10 mouse cellular contexts compared by ENCODE assay signal in the genomic region with DNA sequence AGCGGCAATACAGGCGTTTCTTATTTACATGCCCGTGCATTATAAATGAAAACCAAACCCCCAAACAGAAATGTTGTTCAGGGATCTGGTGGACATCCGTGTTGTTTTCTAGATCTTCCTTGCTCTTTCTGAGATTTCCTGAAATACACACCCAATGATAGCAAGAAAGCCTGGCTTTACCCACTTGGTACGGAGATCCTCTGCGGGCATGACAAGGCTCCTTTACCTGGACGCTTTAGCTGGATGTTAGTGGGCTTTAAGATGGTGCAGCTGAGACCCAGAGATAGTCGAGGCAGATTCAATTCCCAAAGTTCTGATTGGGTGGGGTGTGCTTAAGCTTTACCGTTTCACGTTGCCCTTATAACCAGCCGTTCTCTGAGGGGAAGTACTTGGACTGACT. TPM values are rescaled to one million over a fixed set of nuclear protein-coding genes. Genes with fewer than 3 reads are reported as not detected.
DNase-seq lines count a peak whose midpoint lies in the region; ATAC-seq and TF ChIP-seq lines count a peak whose summit lies in the region.
"Had no signal": no experiment of that assay in that cellular context is flagged by ENCODE, and none has a peak within 500 bp of the region (broad histone marks: within the 10 kb centered on the region; RNA-seq: fewer than 3 reads in every experiment).

No protein-coding gene starts in this region.

- H3K4me1 ChIP-seq in heart, embryonic 16.5 days (ENCODE audit: control insufficient read depth, insufficient read depth, low read length) = peaks cover 35% of the 10 kb centered on the region
- no peaks in the 10 kb centered on the region for H3K4me1 ChIP-seq in liver, embryonic 15.5 days (replicated peaks)

- no peak for TF ChIP-seq CTCF in gastrocnemius, adult 2 months (IDR thresholded peaks at IDR 0.05)
- TF ChIP-seq CTCF in layer of hippocampus, adult 2 months (conservative IDR thresholded peaks at IDR 0.05) = no peak

- no peaks in the 10 kb centered on the region for H3K36me3 ChIP-seq in heart, embryonic 16.5 days (ENCODE audit: control insufficient read depth, insufficient read depth)
- H3K36me3 ChIP-seq in liver, embryonic 15.5 days (replicated peaks) = no peaks in the 10 kb centered on the region
- H3K36me3 ChIP-seq: midbrain, embryonic 12.5 days had no signal

- H3K4me2 ChIP-seq in heart, embryonic 16.5 days (ENCODE audit: low read depth, low read length) = peak overlapping the region; percentile 54
- H3K4me2 ChIP-seq in liver, embryonic 15.5 days = no peak overlapping the region
- H3K4me2 ChIP-seq: midbrain, embryonic 12.5 days had no signal

- peak overlapping the region; percentile 81 for H3K27ac ChIP-seq in gastrocnemius, adult 2 months
- H3K27ac ChIP-seq in layer of hippocampus, adult 2 months = no peak overlapping the region
- H3K27ac ChIP-seq in heart, embryonic 16.5 days (ENCODE audit: low read length) = peak overlapping the region; percentile 79
- no peak overlapping the region for H3K27ac ChIP-seq in liver, embryonic 15.5 days (replicated peaks)
- H3K27ac ChIP-seq: midbrain, embryonic 12.5 days had no signal

- no peak for ATAC-seq in heart, embryonic 16.5 days (replicated peaks; ENCODE audit: extremely low read depth, insufficient read depth, low FRiP score)
- no peak for ATAC-seq in liver, embryonic 15.5 days (ENCODE audit: insufficient read depth)

- no peaks in the 10 kb centered on the region; the same call in none of the 2 replicates for H3K27me3 ChIP-seq in heart, embryonic 16.5 days (ENCODE audit: control insufficient read depth, insufficient read depth, low read length)
- H3K27me3 ChIP-seq in liver, embryonic 15.5 days = peaks cover 75% of the 10 kb centered on the region
- H3K27me3 ChIP-seq: midbrain, embryonic 12.5 days had no signal

- WGBS in heart, embryonic 16.5 days = 70% methylated on average over 11 of the region's 11 CpGs
- WGBS in liver, embryonic 15.5 days (ENCODE audit: insufficient replicate concordance) = 38% methylated on average over 11 of the region's 11 CpGs

- H3K4me3 ChIP-seq in gastrocnemius, adult 2 months = peak overlapping the region; percentile 67
- H3K4me3 ChIP-seq in layer of hippocampus, adult 2 months = peak overlapping the region; percentile 25
- peak overlapping the region; percentile 52 for H3K4me3 ChIP-seq in heart, embryonic 16.5 days (ENCODE audit: low read length)
- H3K4me3 ChIP-seq in liver, embryonic 15.5 days (replicated peaks) = peak overlapping the region; percentile 14; the same call in 1 of the 2 replicates
- H3K4me3 ChIP-seq: midbrain, embryonic 12.5 days had no signal

- intact Hi-C loops in gastrocnemius, adult 2 months (cut with DNase I) = no loop called here

- DNase-seq in gastrocnemius, adult 2 months = no peak
- no peak for DNase-seq in gastrocnemius, adult 8-10 months (ENCODE audit: low spot score in 2 of 2)
- no peak for DNase-seq in layer of hippocampus, adult 2 months (ENCODE audit: low spot score in 2 of 2)
- no peak for DNase-seq in layer of hippocampus, postnatal 25 days (ENCODE audit: extremely low spot score in 1 of 2, low spot score in 1 of 2)
- DNase-seq in ovary, postnatal 10 days (ENCODE audit: low spot score) = no peak
- no peak for DNase-seq in left cerebral cortex, adult 11 months (ENCODE audit: low spot score)
- DNase-seq: adrenal gland, adult 2 months had no signal

- peak overlapping the region; percentile 39 for H3K9ac ChIP-seq in heart, embryonic 16.5 days (ENCODE audit: low read length)
- H3K9ac ChIP-seq in liver, embryonic 15.5 days = no peak overlapping the region
- H3K9ac ChIP-seq: midbrain, embryonic 12.5 days had no signal

- no peaks in the 10 kb centered on the region for H3K9me3 ChIP-seq in heart, embryonic 16.5 days (replicated peaks; ENCODE audit: control insufficient read depth, low read length)
- no peaks in the 10 kb centered on the region for H3K9me3 ChIP-seq in liver, embryonic 15.5 days (replicated peaks)
- H3K9me3 ChIP-seq: midbrain, embryonic 12.5 days had no signal

RNA-seq across cellular contexts. Expression of gene Adgrf5, which starts 0.8 kb away (rescaled TPM):
- total RNA-seq in gastrocnemius, adult 2 months (2021) = 10 to 100 TPM; 78.8 to 85.4 TPM
- 10 to 100 TPM; 52.7 to 77.3 (median 63.6) TPM for total RNA-seq in gastrocnemius, adult 8-10 months (2022)
- 10 to 100 TPM; 29.7 to 30.9 TPM for total RNA-seq in layer of hippocampus, adult 2 months (2021)
- total RNA-seq in layer of hippocampus, postnatal 25 days (2021) = 10 to 100 TPM; 28.1 to 33.1 TPM
- 21.5 and 26.3 TPM in 2 replicates for polyA plus RNA-seq in heart, embryonic 16.5 days (2015; fragmentation: Nextera tagmentation; extraction: Ambion mirVana)
- 2.6 and 3.0 TPM in 2 replicates for polyA plus RNA-seq in liver, embryonic 15.5 days (2015; fragmentation: Nextera tagmentation; extraction: Ambion mirVana)

Comparison
In these comparisons a context has a peak if more than half of its experiments do, and no peak if none do; other contexts are left out.
1. H3K27ac ChIP-seq: peak in gastrocnemius, adult 2 months (single experiment) and heart, embryonic 16.5 days (single experiment); none in layer of hippocampus, adult 2 months (single experiment) and liver, embryonic 15.5 days (single experiment).
2. H3K4me3 ChIP-seq: peak in every context shown above with its lines; median percentile 67 in gastrocnemius, adult 2 months; 52 in heart, embryonic 16.5 days; 25 in layer of hippocampus, adult 2 months; 14 in liver, embryonic 15.5 days.